Mouse (Mus musculus): ENCODE results near the gene Sars.

- TF ChIP-seq CTCF (conservative IDR thresholded peaks at IDR 0.05 in 1 of 2, IDR thresholded peaks at IDR 0.05 in 1 of 2; ENCODE audit: low read depth in 2 of 2, low read length in 2 of 2) (no peak), TBP (conservative IDR thresholded peaks at IDR 0.05; ENCODE audit: low read depth, low read length) (no peak), MAZ (IDR thresholded peaks at IDR 0.05; ENCODE audit: low read depth, low read length) (no peak), HCFC1 (IDR thresholded peaks at IDR 0.05; ENCODE audit: low read depth, low read length) (no peak), POLR2A (IDR thresholded peaks at IDR 0.05; ENCODE audit: low read depth, low read length) (no peak)
These were observed 19.9 kb downstream of the Sars start for GRCm38 (mm10) chr3:108424944-108425623.

Data from CH12.LX (cell line).